Mouse (Mus musculus) midbrain, embryonic 15.5 days (tissue): Measurements from ENCODE around the gene Agmat. TPM values are rescaled to one million over a fixed set of nuclear protein-coding genes. Genes with fewer than 3 reads are reported as not detected.

Experiments
- ATAC-seq: fragments of 200-750 bp; cut with Nextera tagmentation; replicated peaks from 2 replicates; pipeline ENCODE4 v1.8.0; 2017; ENCODE audit warnings: moderate TSS enrichment
- H3K27ac ChIP-seq: fragments of 300-500 bp; sonication (generic); 2 replicates; pipeline ENCODE4 v1.5.1; 2015; ENCODE audit warnings: mild to moderate bottlenecking, inconsistent platforms
- H3K27me3 ChIP-seq: fragments of 300-500 bp; sonication (generic); replicated peaks from 2 replicates; pipeline ENCODE4 v1.6.1; 2015; ENCODE audit warnings: inconsistent platforms
- H3K36me3 ChIP-seq: fragments of 300-500 bp; sonication (generic); replicated peaks from 2 replicates; pipeline ENCODE4 v1.6.1; 2015; ENCODE audit warnings: inconsistent platforms
- H3K4me1 ChIP-seq: fragments of 300-500 bp; sonication (generic); 2 replicates; pipeline ENCODE4 v1.6.1; 2015; ENCODE audit warnings: inconsistent platforms
- H3K4me2 ChIP-seq: fragments of 300-500 bp; sonication (generic); 2 replicates; pipeline ENCODE4 v1.6.1; 2015; ENCODE audit warnings: inconsistent platforms, mild to moderate bottlenecking, moderate library complexity
- H3K4me3 ChIP-seq: fragments of 300-500 bp; sonication (generic); 2 replicates; pipeline ENCODE4 v1.5.1; 2015; ENCODE audit warnings: mild to moderate bottlenecking, inconsistent platforms
- H3K9ac ChIP-seq: fragments of 300-500 bp; sonication (generic); 2 replicates; pipeline ENCODE4 v1.6.1; 2015; ENCODE audit warnings: mild to moderate bottlenecking, inconsistent platforms
- H3K9me3 ChIP-seq: fragments of 300-500 bp; sonication (generic); 2 replicates; pipeline ENCODE4 v1.6.1; 2016; ENCODE audit warnings: inconsistent platforms
- WGBS: fragments of 180-500 bp; shearing (Covaris S2); methylation state at CpG from one replicate; pipeline ENCODE4 v1.1.7; 2015; ENCODE audit warnings: mixed read lengths; 5-methylcytosine and 5-hydroxymethylcytosine counted together
- polyA plus RNA-seq: library from polyadenylated mRNA; unstranded; fragments of >200 nt; fragmentation: Nextera tagmentation; extraction: Ambion mirVana; gene quantifications from 2 replicates; pipeline ENCODE4 v1.2.1, GENCODE M21; 2015

Agmat gene
- polyA plus RNA-seq, 1 experiment from 2014 or later = not detected

- ATAC-seq = no peak
- H3K4me3 ChIP-seq = no peak overlapping the region
- H3K27ac ChIP-seq = no peak overlapping the region
- 79% methylated on average over 9 of the region's 9 CpGs for WGBS
- H3K4me2 ChIP-seq = no peak overlapping the region
- no peak overlapping the region for H3K9ac ChIP-seq
- H3K36me3 ChIP-seq = no peaks in the 10 kb centered on the region
- H3K27me3 ChIP-seq = no peaks in the 10 kb centered on the region
- no peaks in the 10 kb centered on the region for H3K9me3 ChIP-seq
- H3K4me1 ChIP-seq = no peaks in the 10 kb centered on the region
Measured at GRCm38 (mm10) chr4:141741856-141742255, 4.6 kb upstream of the Agmat start.

GRCm38 (mm10) chr4:141742381-141742780, 4.1 kb upstream of the Agmat start:
- Histone ChIP-seq H3K27me3 (no peaks in the 10 kb centered on the region), H3K9me3 (no peaks in the 10 kb centered on the region), H3K4me1 (no peaks in the 10 kb centered on the region), H3K9ac (no peak overlapping the region), H3K4me3 (no peak overlapping the region), H3K27ac (no peak overlapping the region), H3K36me3 (no peaks in the 10 kb centered on the region), H3K4me2 (no peak overlapping the region)
- 93% methylated on average over 4 of the region's 4 CpGs for WGBS
- no peak for ATAC-seq

- Histone ChIP-seq H3K4me1 (no peaks in the 10 kb centered on the region), H3K4me3 (no peak overlapping the region), H3K36me3 (no peaks in the 10 kb centered on the region), H3K4me2 (no peak overlapping the region), H3K9ac (no peak overlapping the region), H3K27ac (no peak overlapping the region), H3K9me3 (no peaks in the 10 kb centered on the region), H3K27me3 (no peaks in the 10 kb centered on the region)
- WGBS = 39% methylated on average over 11 of the region's 11 CpGs
- ATAC-seq = no peak
Measured at GRCm38 (mm10) chr4:141749557-141749956, 3.1 kb downstream of the Agmat start.

DNA sequence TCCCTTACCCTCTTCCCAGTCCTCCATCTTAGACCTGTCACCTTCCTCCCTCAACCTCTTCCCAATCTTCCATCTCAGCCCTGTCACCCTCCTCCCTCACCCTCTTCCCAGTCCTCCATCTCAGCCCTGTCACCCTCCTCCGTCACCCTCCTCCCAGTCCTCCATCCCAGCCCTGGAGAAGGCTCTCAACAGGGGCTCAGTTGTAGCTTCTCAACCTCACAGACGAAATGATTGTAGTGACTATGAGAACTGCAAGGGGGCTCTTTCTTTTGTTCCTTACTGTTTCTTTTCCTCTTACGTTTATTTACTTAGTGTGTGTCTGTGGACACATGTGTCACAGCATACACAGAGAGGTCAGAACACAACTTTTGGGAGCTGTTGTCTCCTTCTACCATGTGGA, 4.4 kb downstream of the Agmat start:
- Histone ChIP-seq H3K27ac (no peak overlapping the region), H3K9ac (no peak overlapping the region), H3K4me3 (no peak overlapping the region), H3K4me1 (no peaks in the 10 kb centered on the region), H3K4me2 (no peak overlapping the region), H3K9me3 (no peaks in the 10 kb centered on the region), H3K27me3 (no peaks in the 10 kb centered on the region), H3K36me3 (no peaks in the 10 kb centered on the region)
- ATAC-seq = no peak
- WGBS = 52% methylated on average over 3 of the region's 3 CpGs

- no peaks in the 10 kb centered on the region for H3K27me3 ChIP-seq
- H3K4me2 ChIP-seq = no peak overlapping the region
- no peaks in the 10 kb centered on the region for H3K9me3 ChIP-seq
- no peaks in the 10 kb centered on the region for H3K4me1 ChIP-seq
- ATAC-seq = no peak
- no peaks in the 10 kb centered on the region for H3K36me3 ChIP-seq
- H3K4me3 ChIP-seq = no peak overlapping the region
- no peak overlapping the region for H3K9ac ChIP-seq
- H3K27ac ChIP-seq = no peak overlapping the region
- 44% methylated on average over 4 of the region's 4 CpGs for WGBS
Measured at GRCm38 (mm10) chr4:141751419-141752075, 5.1 kb downstream of the Agmat start.

GRCm38 (mm10) chr4:141752076-141752421, 5.6 kb downstream of the Agmat start:
- no peak overlapping the region for H3K27ac ChIP-seq
- ATAC-seq = no peak
- no peak overlapping the region for H3K9ac ChIP-seq
- H3K4me1 ChIP-seq = no peaks in the 10 kb centered on the region
- no peak overlapping the region for H3K4me3 ChIP-seq
- no peaks in the 10 kb centered on the region for H3K27me3 ChIP-seq
- H3K4me2 ChIP-seq = no peak overlapping the region
- no peaks in the 10 kb centered on the region for H3K9me3 ChIP-seq
- 26% methylated on average over 4 of the region's 4 CpGs for WGBS
- no peaks in the 10 kb centered on the region for H3K36me3 ChIP-seq

GRCm38 (mm10) chr4:141755375-141755930, 9.0 kb downstream of the Agmat start:
- WGBS = 92% methylated on average over 19 of the region's 19 CpGs
- no peak for ATAC-seq
- no peaks in the 10 kb centered on the region for H3K27me3 ChIP-seq

GRCm38 (mm10) chr4:141757124-141757523, 10.7 kb downstream of the Agmat start:
- Histone ChIP-seq H3K9ac (no peak overlapping the region), H3K27ac (no peak overlapping the region), H3K27me3 (no peaks in the 10 kb centered on the region), H3K36me3 (0 out of 2 replicates have a peak, but pooled peaks cover 10% of the 10 kb centered on the region), H3K4me2 (no peak overlapping the region), H3K9me3 (no peaks in the 10 kb centered on the region), H3K4me3 (no peak overlapping the region), H3K4me1 (no peaks in the 10 kb centered on the region)
- WGBS = 97% methylated on average over 3 of the region's 3 CpGs
- no peak for ATAC-seq

More at GRCm38 (mm10) chr4:141755375-141755930, 9.0 kb downstream of the Agmat start:
- Histone ChIP-seq H3K9me3 (no peaks in the 10 kb centered on the region), H3K4me3 (no peak overlapping the region), H3K4me1 (no peaks in the 10 kb centered on the region), H3K9ac (no peak overlapping the region), H3K4me2 (no peak overlapping the region), H3K27ac (no peak overlapping the region), H3K36me3 (no peaks in the 10 kb centered on the region)

DNA sequence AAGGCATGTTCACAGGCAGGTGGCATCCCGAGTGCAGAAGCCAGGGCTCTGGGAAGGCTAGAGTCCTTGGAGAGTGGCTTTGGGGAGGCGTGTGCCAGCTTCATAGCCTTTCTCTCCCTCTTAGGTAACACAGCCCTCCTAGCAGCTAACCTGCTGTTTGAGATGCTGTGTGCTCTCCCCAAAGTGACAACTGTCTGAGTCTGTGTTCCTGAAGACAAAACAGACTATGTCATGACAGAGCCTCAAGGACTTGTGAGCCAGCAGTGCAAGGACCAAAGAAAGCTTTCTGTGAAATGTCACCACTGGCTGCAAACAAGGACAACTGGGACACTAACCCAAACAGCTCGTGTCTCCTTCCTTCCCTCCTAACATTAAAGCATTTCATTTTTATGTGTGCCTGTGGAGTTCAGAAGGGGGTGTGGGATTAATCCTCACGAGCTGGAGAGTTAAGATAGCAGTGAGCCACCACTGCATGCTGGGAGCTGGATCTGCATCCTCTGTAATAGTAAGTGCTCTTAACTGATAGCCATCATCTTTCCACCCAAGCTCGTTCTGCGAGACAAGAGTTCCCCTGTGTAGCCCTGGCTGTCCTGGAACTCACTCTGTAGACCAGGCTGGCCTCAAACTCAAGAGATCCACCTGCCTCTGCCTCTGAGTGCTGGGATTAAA, 12.5 kb downstream of the Agmat start:
- 69% methylated on average over 6 of the region's 6 CpGs for WGBS
- no peaks in the 10 kb centered on the region for H3K27me3 ChIP-seq
- H3K9ac ChIP-seq = no peak overlapping the region
- H3K4me2 ChIP-seq = no peak overlapping the region
- H3K36me3 ChIP-seq = peaks cover 26% of the 10 kb centered on the region
- no peak overlapping the region for H3K27ac ChIP-seq
- ATAC-seq = no peak
- no peak overlapping the region for H3K4me3 ChIP-seq
- no peaks in the 10 kb centered on the region for H3K4me1 ChIP-seq
- H3K9me3 ChIP-seq = no peaks in the 10 kb centered on the region

GRCm38 (mm10) chr4:141760942-141761341, 14.5 kb downstream of the Agmat start:
- Histone ChIP-seq H3K9ac (no peak overlapping the region), H3K27ac (no peak overlapping the region), H3K4me2 (no peak overlapping the region), H3K4me1 (no peaks in the 10 kb centered on the region), H3K9me3 (no peaks in the 10 kb centered on the region), H3K4me3 (no peak overlapping the region), H3K36me3 (peaks cover 30% of the 10 kb centered on the region), H3K27me3 (no peaks in the 10 kb centered on the region)
- ATAC-seq = no peak
- WGBS = 89% methylated on average over 4 of the region's 4 CpGs

- peaks cover 34% of the 10 kb centered on the region for H3K36me3 ChIP-seq
- no peak for ATAC-seq
- WGBS = 94% methylated on average over 13 of the region's 13 CpGs
- no peaks in the 10 kb centered on the region for H3K9me3 ChIP-seq
- peaks cover 6% of the 10 kb centered on the region; the same call in 1 of the 2 replicates for H3K4me1 ChIP-seq
- no peaks in the 10 kb centered on the region for H3K27me3 ChIP-seq
- H3K4me3 ChIP-seq = no peak overlapping the region
- H3K9ac ChIP-seq = no peak overlapping the region
- no peak overlapping the region for H3K27ac ChIP-seq
- no peak overlapping the region for H3K4me2 ChIP-seq
Measured at GRCm38 (mm10) chr4:141762102-141762598, 15.7 kb downstream of the Agmat start.

GRCm38 (mm10) chr4:141763476-141763875, 17.0 kb downstream of the Agmat start:
- peaks cover 6% of the 10 kb centered on the region; the same call in 1 of the 2 replicates for H3K4me1 ChIP-seq
- ATAC-seq = no peak
- H3K4me2 ChIP-seq = no peak overlapping the region
- no peaks in the 10 kb centered on the region for H3K9me3 ChIP-seq
- H3K4me3 ChIP-seq = no peak overlapping the region
- H3K9ac ChIP-seq = no peak overlapping the region
- no peaks in the 10 kb centered on the region for H3K27me3 ChIP-seq
- H3K27ac ChIP-seq = no peak overlapping the region
- 94% methylated on average over 12 of the region's 12 CpGs for WGBS
- H3K36me3 ChIP-seq = peaks cover 36% of the 10 kb centered on the region
